Mouse (Mus musculus) megakaryocyte progenitor cell, adult 5-6 weeks (primary cell): ENCODE results near the gene Cidec. TPM values are rescaled to one million over a fixed set of nuclear protein-coding genes. Genes with fewer than 3 reads are reported as not detected.

ENCODE experiments used
- ATAC-seq: replicated peaks from 2 replicates; pipeline ENCODE4 v1.8.0; 2016; ENCODE audit warnings: mild to moderate bottlenecking, moderate TSS enrichment, inconsistent platforms; ENCODE audit not compliant: poor library complexity
- total RNA-seq, 2 experiments: library from RNA; stranded (forward) in 1 of 2; stranded (reverse) in 1 of 2; fragments of 157-497, 149-512 nt in 1 of 2; fragments of 200-1000 nt in 1 of 2; gene quantifications; 2 replicates each; pipeline versions ENCODE4 v1.2.3 to v1.2.4; 2015 to 2017

Gene Cidec
- total RNA-seq (2015) (not detected in 2 replicates), total RNA-seq (2017) (not detected in 2 replicates)

GRCm38 (mm10) chr6:113435664-113436205, at the start of gene Cidec:
Gene Cidec, minus strand, starts transcription at chr6:113435760.
- no peak for ATAC-seq

GRCm38 (mm10) chr6:113483729-113484128, 48.2 kb upstream of the Cidec start:
- ATAC-seq = peak; percentile 22

GRCm38 (mm10) chr6:113483100-113483615, 47.6 kb upstream of the Cidec start, which contains the start of gene Creld1:
Gene Creld1, plus strand, starts transcription at chr6:113483297.
- peak; percentile 89 for ATAC-seq

DNA sequence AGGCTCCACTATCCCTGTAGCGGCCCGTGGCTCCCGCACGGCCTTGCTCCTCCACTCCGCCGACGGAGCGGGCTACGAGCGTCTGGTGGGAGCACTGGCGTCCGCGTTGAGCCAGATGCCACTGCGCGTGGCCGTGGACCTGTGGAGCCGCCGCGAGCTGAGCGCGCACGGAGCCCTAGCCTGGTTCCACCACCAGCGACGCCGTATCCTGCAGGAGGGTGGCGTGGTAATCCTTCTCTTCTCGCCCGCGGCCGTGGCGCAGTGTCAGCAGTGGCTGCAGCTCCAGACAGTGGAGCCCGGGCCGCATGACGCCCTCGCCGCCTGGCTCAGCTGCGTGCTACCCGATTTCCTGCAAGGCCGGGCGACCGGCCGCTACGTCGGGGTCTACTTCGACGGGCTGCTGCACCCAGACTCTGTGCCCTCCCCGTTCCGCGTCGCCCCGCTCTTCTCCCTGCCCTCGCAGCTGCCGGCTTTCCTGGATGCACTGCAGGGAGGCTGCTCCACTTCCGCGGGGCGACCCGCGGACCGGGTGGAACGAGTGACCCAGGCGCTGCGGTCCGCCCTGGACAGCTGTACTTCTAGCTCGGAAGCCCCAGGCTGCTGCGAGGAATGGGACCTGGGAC, 47.0 kb upstream of the Cidec start:
- ATAC-seq = peak; percentile 24

DNA sequence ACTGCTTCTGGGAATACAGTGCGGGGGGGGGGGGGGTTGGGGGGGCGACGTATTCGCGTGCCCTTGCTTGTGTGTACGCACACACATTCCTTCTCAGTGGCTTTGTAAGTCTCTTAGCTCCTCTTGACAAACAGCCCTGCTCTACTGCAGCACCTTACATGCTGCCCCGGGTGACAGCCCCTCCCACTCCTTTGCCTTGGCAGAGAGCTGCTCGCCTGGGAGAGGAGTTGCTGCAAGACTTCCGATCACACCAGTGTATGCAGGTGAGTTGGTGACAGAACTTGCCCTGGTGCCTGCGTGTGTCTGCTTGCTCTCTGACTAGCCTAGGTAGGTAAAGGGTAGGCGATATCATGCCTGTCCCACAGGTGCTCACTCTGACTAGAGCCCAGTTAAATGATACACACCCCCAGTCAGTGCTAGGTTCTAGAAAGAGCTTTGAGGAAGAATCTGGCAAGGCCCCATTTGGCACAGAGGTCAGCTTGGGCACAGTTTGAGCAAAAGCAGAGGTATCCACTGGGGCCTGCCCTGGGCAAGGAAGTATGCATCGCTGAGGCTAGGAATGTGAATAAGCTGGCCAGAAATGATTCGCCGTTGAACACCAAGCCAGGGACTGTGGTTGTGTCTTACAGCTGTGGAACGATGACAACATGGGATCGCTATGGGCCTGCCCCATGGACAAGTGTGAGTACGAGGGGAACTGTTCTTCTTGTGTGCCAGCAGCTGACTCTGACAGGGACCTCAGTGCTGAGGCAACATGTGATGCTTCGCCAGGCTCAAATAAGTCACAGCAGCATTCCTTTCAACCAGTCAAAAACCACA, 45.2 kb upstream of the Cidec start:
- no peak for ATAC-seq

- ATAC-seq = no peak
Observed at GRCm38 (mm10) chr6:113478906-113479305, 43.3 kb upstream of the Cidec start.

GRCm38 (mm10) chr6:113477353-113477752, 41.8 kb upstream of the Cidec start:
- ATAC-seq = no peak

- peak; percentile 40 for ATAC-seq
Observed at GRCm38 (mm10) chr6:113473715-113474114, 38.2 kb upstream of the Cidec start.

- ATAC-seq = no peak
Observed at GRCm38 (mm10) chr6:113473246-113473645, 37.7 kb upstream of the Cidec start.

DNA sequence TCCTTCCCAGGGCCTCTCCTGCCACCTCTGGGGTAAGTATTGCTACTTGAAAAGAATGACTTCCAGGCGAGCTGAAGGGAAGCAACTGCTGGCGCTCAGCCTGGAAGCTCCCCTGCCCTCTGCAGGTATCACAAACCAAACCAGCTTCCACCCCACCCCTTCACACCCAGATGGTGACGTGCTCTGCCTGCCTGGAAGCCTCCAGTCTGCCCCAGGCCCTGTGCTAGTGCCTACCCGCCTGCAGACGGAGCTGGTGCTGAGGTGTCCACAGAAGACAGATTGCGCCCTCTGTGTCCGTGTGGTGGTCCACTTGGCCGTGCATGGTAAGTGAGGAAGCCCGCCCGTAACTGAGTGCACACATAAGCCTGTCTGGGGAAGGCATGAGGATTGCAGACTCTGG, 36.5 kb upstream of the Cidec start:
- no peak for ATAC-seq

- ATAC-seq = no peak
Observed at GRCm38 (mm10) chr6:113471297-113471936, 35.9 kb upstream of the Cidec start, which contains the start of gene Il17rc. Gene Il17rc, plus strand, starts transcription at chr6:113471427.

DNA sequence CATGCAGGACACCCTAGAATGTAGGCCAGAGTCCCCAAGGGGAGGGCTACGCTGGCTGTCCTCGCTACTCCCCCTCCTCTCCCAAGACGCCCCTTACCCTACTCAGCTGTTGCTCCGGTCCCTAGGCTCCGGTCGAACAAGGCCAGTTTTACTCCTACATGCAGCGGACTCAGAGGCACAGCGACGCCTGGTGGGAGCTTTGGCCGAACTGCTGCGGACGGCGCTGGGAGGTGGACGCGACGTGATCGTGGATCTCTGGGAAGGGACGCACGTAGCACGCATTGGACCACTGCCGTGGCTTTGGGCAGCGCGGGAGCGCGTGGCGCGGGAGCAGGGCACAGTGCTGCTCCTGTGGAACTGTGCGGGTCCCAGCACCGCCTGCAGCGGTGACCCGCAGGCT, 33.9 kb upstream of the Cidec start:
- ATAC-seq = peak; percentile 67

- peak; percentile 88 for ATAC-seq
Observed at GRCm38 (mm10) chr6:113469021-113469420, 33.5 kb upstream of the Cidec start.

DNA sequence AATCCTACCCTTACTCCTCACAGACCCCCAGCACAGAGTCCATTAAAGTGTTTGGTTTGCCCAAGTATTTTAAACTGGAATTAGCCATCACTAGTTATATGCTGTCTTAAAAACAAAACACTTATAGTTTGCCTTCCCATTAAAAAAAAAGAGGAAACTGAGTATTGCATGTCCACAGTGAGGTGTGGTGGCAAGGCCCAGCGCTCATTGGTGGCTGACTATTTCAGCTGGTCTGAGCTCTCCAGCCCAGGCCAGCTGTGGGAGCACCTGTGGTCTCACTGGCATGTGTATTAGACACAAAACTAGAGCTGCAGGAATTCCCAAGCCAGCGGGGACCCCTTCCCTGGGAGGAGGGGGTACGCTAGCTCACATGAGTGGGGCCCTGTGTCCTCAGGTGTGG, 33.0 kb upstream of the Cidec start:
- ATAC-seq = peak; percentile 41

DNA sequence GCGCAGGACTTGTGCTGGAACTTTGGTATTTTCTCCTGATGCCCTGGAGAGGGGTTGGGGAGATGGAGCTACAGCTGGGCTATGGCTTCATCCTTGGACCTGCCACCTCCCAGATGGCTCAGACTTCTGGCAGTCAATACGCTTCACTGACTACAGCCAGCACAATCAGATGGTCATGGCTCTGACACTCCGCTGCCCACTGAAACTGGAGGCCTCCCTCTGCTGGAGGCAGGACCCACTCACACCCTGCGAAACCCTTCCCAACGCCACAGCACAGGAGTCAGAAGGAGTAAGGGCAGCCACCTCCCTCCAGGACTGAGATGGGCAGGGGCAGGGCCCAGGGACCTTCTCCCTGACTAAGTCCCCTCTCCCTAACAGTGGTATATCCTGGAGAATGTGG, 30.0 kb upstream of the Cidec start:
- no peak for ATAC-seq

DNA sequence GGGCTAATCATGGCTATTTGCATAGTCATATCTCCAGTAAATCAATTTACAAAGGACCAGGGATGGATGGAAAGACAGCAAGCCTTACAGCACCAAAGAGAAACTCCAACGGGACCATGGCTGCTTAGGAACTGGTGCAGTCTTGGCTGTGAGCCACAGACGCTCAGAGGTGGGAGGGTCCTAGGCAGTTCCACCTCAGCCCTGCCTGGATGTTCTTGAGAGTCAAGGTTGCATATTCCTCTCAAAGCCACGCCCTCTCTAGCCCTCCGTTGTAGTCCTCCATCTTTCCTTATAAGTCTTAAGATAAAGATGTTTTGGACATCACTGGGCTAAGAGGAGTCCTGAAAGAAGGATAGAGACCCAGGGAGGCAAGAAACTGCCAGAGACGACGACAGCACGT, 28.5 kb upstream of the Cidec start:
- ATAC-seq = no peak

DNA sequence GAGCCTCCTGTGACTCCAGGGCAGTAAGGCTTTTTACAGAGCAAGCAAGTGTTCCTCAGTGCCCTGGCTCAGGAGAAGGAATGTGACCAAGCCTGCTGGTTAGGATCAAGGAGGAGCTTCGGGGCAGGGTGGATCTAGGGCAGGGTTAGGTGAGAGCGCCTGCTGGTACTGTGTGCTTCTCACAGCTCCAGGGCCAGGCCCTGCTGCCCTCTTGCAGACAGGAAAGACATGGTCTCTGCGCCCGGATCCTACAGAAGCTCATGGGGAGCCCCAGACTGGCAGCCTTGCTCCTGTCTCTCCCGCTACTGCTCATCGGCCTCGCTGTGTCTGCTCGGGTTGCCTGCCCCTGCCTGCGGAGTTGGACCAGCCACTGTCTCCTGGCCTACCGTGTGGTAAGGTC, 23.1 kb upstream of the Cidec start:
- ATAC-seq = no peak; the same call in 1 of the 2 replicates

GRCm38 (mm10) chr6:113457952-113458534, 22.5 kb upstream of the Cidec start, which contains the start of gene Il17re:
Gene Il17re, plus strand, starts transcription at chr6:113458484.
- peak; percentile 56 for ATAC-seq

- peak; percentile 47 for ATAC-seq
Observed at GRCm38 (mm10) chr6:113455007-113455406, 19.4 kb upstream of the Cidec start.

- no peak for ATAC-seq
Observed at GRCm38 (mm10) chr6:113451839-113452238, 16.3 kb upstream of the Cidec start.

- no peak for ATAC-seq
Observed at GRCm38 (mm10) chr6:113447639-113448038, 12.1 kb upstream of the Cidec start.
